Mouse (Mus musculus): ENCODE measurements around the gene Ipcef1. TPM values are rescaled to one million over a fixed set of nuclear protein-coding genes. Genes with fewer than 3 reads are reported as not detected.

The Ipcef1 gene
- polyA plus RNA-seq, 1 experiment from 2014 or later = 0.74 TPM

GRCm38 (mm10) chr10:6928905-6929304 is 123.4 kb downstream of the Ipcef1 start:
- ATAC-seq (replicated peaks; ENCODE audit: extremely low read depth, insufficient read depth, low FRiP score) = no peak

DNA sequence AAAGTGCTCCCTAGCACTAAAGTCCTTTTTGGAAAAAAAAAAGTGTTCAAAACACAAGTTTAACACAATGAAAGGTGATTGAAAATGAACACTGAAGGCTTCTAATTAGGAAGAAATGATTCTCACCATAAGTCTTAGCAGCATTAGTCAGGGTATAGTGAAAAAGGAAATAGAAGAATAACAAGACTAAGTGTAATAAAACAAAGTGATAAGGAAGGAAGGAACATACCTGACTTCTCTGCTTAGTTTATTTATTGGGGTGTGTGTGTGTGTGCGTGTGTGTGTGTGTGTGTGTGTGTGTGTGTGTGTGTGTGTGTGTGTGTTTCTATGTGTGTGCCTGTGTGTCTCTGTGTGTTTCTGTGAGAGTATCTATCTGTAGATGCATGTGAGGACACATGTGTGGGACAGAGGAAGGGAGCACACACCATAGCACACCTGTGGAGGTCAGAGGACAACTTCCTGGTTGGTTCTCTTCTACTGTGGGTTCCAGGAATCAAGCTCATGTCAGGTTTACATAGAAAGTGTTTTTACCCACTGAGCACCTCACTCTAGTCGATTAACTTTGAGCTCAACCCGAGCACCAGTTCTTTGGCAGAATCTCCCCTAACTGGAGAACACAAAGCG is 124.6 kb downstream of the Ipcef1 start:
- Histone ChIP-seq H3K4me1 (ENCODE audit: control insufficient read depth, insufficient read depth, low read length) (no peaks in the 10 kb centered on the region), H3K27ac (ENCODE audit: low read length) (no peak overlapping the region), H3K4me3 (ENCODE audit: low read length) (no peak overlapping the region), H3K9me3 (replicated peaks; ENCODE audit: control insufficient read depth, low read length) (no peaks in the 10 kb centered on the region), H3K9ac (ENCODE audit: low read length) (no peak overlapping the region), H3K36me3 (ENCODE audit: control insufficient read depth, insufficient read depth) (no peaks in the 10 kb centered on the region), H3K27me3 (ENCODE audit: control insufficient read depth, insufficient read depth, low read length) (no peaks in the 10 kb centered on the region), H3K4me2 (ENCODE audit: low read depth, low read length) (no peak overlapping the region)
- WGBS = 69% methylated on average over 4 of the region's 4 CpGs
- no peak for ATAC-seq (replicated peaks; ENCODE audit: extremely low read depth, insufficient read depth, low FRiP score)

More at GRCm38 (mm10) chr10:6928905-6929304, 123.4 kb downstream of the Ipcef1 start:
- no peaks in the 10 kb centered on the region for H3K27me3 ChIP-seq (ENCODE audit: control insufficient read depth, insufficient read depth, low read length)
- no peaks in the 10 kb centered on the region for H3K36me3 ChIP-seq (ENCODE audit: control insufficient read depth, insufficient read depth)
- no peaks in the 10 kb centered on the region for H3K4me1 ChIP-seq (ENCODE audit: control insufficient read depth, insufficient read depth, low read length)
- WGBS = 48% methylated on average over 1 of the region's 1 CpGs
- H3K9ac ChIP-seq (ENCODE audit: low read length) = no peak overlapping the region
- no peak overlapping the region for H3K4me2 ChIP-seq (ENCODE audit: low read depth, low read length)
- H3K9me3 ChIP-seq (replicated peaks; ENCODE audit: control insufficient read depth, low read length) = no peaks in the 10 kb centered on the region
- H3K27ac ChIP-seq (ENCODE audit: low read length) = no peak overlapping the region
- no peak overlapping the region for H3K4me3 ChIP-seq (ENCODE audit: low read length)

GRCm38 (mm10) chr10:6926724-6927123 is 125.6 kb downstream of the Ipcef1 start:
- H3K27ac ChIP-seq (ENCODE audit: low read length) = no peak overlapping the region
- 76% methylated on average over 2 of the region's 2 CpGs for WGBS

GRCm38 (mm10) chr10:6916545-6917257 is 135.6 kb downstream of the Ipcef1 start:
- ATAC-seq (replicated peaks; ENCODE audit: extremely low read depth, insufficient read depth, low FRiP score) = no peak
- Histone ChIP-seq H3K9ac (ENCODE audit: low read length) (no peak overlapping the region), H3K27ac (ENCODE audit: low read length) (no peak overlapping the region), H3K4me1 (ENCODE audit: control insufficient read depth, insufficient read depth, low read length) (no peaks in the 10 kb centered on the region), H3K4me2 (ENCODE audit: low read depth, low read length) (no peak overlapping the region), H3K27me3 (ENCODE audit: control insufficient read depth, insufficient read depth, low read length) (no peaks in the 10 kb centered on the region), H3K36me3 (ENCODE audit: control insufficient read depth, insufficient read depth) (no peaks in the 10 kb centered on the region), H3K4me3 (ENCODE audit: low read length) (no peak overlapping the region), H3K9me3 (replicated peaks; ENCODE audit: control insufficient read depth, low read length) (no peaks in the 10 kb centered on the region)
- 35% methylated on average over 6 of the region's 6 CpGs for WGBS

More at GRCm38 (mm10) chr10:6926724-6927123, 125.6 kb downstream of the Ipcef1 start:
- no peaks in the 10 kb centered on the region for H3K36me3 ChIP-seq (ENCODE audit: control insufficient read depth, insufficient read depth)
- ATAC-seq (replicated peaks; ENCODE audit: extremely low read depth, insufficient read depth, low FRiP score) = no peak
- H3K4me1 ChIP-seq (ENCODE audit: control insufficient read depth, insufficient read depth, low read length) = no peaks in the 10 kb centered on the region
- no peak overlapping the region for H3K9ac ChIP-seq (ENCODE audit: low read length)
- H3K27me3 ChIP-seq (ENCODE audit: control insufficient read depth, insufficient read depth, low read length) = no peaks in the 10 kb centered on the region
- H3K4me2 ChIP-seq (ENCODE audit: low read depth, low read length) = no peak overlapping the region
- no peak overlapping the region for H3K4me3 ChIP-seq (ENCODE audit: low read length)
- H3K9me3 ChIP-seq (replicated peaks; ENCODE audit: control insufficient read depth, low read length) = no peaks in the 10 kb centered on the region

DNA sequence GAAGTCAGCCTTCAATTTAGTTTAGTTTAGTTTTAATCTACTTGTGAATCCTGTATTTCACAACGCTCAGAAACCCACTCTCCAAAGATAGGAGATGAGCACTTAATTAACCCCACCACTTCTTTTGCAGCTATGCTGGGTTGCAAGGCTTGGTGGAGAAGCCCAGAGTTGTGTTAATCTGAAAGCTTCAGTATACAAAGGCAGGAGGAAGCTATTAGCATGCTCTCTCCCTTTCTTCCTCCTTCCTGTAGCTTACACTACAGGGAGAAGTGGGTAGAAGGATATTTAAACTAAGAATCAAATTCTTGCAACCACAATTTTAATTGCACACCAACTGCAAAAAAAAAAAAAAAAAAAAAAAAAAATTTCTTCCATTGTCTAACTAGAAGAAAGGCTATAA is 136.3 kb downstream of the Ipcef1 start:
- H3K27ac ChIP-seq (ENCODE audit: low read length) = no peak overlapping the region
- H3K4me2 ChIP-seq (ENCODE audit: low read depth, low read length) = no peak overlapping the region
- no peak for ATAC-seq (replicated peaks; ENCODE audit: extremely low read depth, insufficient read depth, low FRiP score)

GRCm38 (mm10) chr10:6909763-6910162 is 142.5 kb downstream of the Ipcef1 start:
- Histone ChIP-seq H3K27me3 (ENCODE audit: control insufficient read depth, insufficient read depth, low read length) (no peaks in the 10 kb centered on the region), H3K4me3 (ENCODE audit: low read length) (no peak overlapping the region), H3K36me3 (ENCODE audit: control insufficient read depth, insufficient read depth) (no peaks in the 10 kb centered on the region), H3K4me2 (ENCODE audit: low read depth, low read length) (no peak overlapping the region), H3K27ac (ENCODE audit: low read length) (no peak overlapping the region), H3K9ac (ENCODE audit: low read length) (no peak overlapping the region), H3K9me3 (replicated peaks; ENCODE audit: control insufficient read depth, low read length) (no peaks in the 10 kb centered on the region), H3K4me1 (ENCODE audit: control insufficient read depth, insufficient read depth, low read length) (no peaks in the 10 kb centered on the region)
- ATAC-seq (replicated peaks; ENCODE audit: extremely low read depth, insufficient read depth, low FRiP score) = no peak
- 36% methylated on average over 2 of the region's 2 CpGs for WGBS

More for the DNA sequence above, 136.3 kb downstream of the Ipcef1 start:
- WGBS = 60% methylated on average over 1 of the region's 1 CpGs
- Histone ChIP-seq H3K36me3 (ENCODE audit: control insufficient read depth, insufficient read depth) (no peaks in the 10 kb centered on the region), H3K4me3 (ENCODE audit: low read length) (no peak overlapping the region), H3K27me3 (ENCODE audit: control insufficient read depth, insufficient read depth, low read length) (no peaks in the 10 kb centered on the region), H3K9ac (ENCODE audit: low read length) (no peak overlapping the region), H3K4me1 (ENCODE audit: control insufficient read depth, insufficient read depth, low read length) (no peaks in the 10 kb centered on the region), H3K9me3 (replicated peaks; ENCODE audit: control insufficient read depth, low read length) (no peaks in the 10 kb centered on the region)

DNA sequence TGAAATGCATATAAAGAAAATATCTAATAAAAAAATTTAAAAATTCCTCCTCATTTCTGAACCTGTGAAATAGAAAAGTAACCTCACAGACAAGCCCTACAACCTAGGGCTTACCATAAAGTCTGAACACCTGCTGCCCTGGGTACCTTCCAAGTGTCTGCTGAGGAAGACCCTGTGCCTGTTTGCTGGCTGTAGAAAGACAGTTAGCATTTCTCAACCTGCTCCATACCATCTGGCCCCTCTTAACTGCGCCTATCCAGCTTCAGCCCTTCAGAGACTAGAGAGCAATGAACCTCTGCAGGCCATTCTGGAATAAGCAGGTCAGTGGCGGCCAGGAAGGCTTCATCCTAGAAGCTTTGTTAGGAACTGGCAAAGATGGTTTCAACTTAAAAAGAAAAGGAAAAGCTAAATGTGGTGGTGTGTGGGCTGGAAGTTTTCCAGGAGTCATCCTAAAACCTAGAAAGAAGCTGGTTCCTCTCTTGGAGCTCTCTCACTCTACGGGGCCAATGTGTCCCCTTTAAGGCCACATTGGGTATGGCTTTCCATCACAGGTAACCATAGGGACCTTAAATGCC is 150.4 kb downstream of the Ipcef1 start:
- H3K27me3 ChIP-seq (ENCODE audit: control insufficient read depth, insufficient read depth, low read length) = no peaks in the 10 kb centered on the region
- ATAC-seq (replicated peaks; ENCODE audit: extremely low read depth, insufficient read depth, low FRiP score) = no peak
- H3K9me3 ChIP-seq (replicated peaks; ENCODE audit: control insufficient read depth, low read length) = no peaks in the 10 kb centered on the region
- WGBS = 79% methylated on average over 3 of the region's 3 CpGs
- no peak overlapping the region for H3K4me3 ChIP-seq (ENCODE audit: low read length)
- H3K9ac ChIP-seq (ENCODE audit: low read length) = no peak overlapping the region
- no peak overlapping the region for H3K27ac ChIP-seq (ENCODE audit: low read length)
- H3K4me1 ChIP-seq (ENCODE audit: control insufficient read depth, insufficient read depth, low read length) = no peaks in the 10 kb centered on the region
- H3K36me3 ChIP-seq (ENCODE audit: control insufficient read depth, insufficient read depth) = no peaks in the 10 kb centered on the region
- H3K4me2 ChIP-seq (ENCODE audit: low read depth, low read length) = no peak overlapping the region

DNA sequence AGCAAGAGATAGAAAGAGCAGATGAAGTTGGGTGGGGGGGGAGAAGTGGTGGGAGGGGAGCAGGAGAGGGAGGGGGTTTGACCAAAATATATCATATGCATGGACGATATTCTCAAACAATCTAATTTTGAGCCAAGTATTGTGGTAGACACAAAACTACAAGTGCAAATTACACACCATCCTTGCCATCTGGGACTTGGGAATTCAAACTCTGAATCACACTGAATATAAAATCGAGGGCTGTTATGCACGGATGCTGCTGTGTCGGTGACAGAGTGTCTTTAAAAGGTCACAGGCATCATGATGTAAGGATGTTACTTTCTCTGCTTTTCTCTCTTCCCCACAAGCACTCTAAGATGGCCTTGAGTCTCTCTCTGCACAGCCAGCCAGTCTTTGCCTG is 152.2 kb downstream of the Ipcef1 start:
- Histone ChIP-seq H3K27me3 (ENCODE audit: control insufficient read depth, insufficient read depth, low read length) (no peaks in the 10 kb centered on the region), H3K9ac (ENCODE audit: low read length) (no peak overlapping the region), H3K4me1 (ENCODE audit: control insufficient read depth, insufficient read depth, low read length) (no peaks in the 10 kb centered on the region), H3K27ac (ENCODE audit: low read length) (no peak overlapping the region), H3K4me3 (ENCODE audit: low read length) (no peak overlapping the region), H3K36me3 (ENCODE audit: control insufficient read depth, insufficient read depth) (no peaks in the 10 kb centered on the region), H3K4me2 (ENCODE audit: low read depth, low read length) (no peak overlapping the region), H3K9me3 (replicated peaks; ENCODE audit: control insufficient read depth, low read length) (no peaks in the 10 kb centered on the region)
- 81% methylated on average over 4 of the region's 4 CpGs for WGBS
- ATAC-seq (replicated peaks; ENCODE audit: extremely low read depth, insufficient read depth, low FRiP score) = no peak

DNA sequence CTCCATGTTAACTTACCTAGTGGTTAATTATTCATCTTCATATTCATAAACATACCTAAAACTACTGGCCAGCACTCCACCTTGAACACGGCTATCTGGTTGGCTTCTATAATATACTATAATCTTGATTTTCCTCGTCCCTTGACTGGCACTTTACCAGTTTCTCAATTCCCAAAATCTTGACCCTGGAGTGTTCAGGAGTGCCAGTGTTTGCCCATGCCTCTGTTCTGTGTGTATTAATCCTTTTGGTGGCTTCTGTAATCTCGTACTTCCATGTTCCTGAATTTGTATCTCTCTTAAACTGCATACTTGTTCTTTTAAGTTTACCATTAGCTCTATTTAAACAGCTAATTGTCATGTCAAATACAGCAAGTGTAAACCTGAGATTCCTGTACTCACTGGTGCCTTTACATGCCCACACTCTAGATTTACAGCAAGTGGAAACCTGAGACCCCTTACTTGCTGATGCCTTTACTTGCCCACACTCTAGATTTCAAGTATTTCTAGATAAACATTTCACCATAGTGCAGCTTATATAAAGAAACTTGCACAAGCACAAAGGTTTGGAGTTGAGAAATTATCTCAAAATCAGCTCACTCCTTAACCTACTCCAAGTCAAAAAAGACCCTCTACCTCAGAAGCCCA is 155.5 kb downstream of the Ipcef1 start:
- Histone ChIP-seq H3K4me1 (ENCODE audit: control insufficient read depth, insufficient read depth, low read length) (no peaks in the 10 kb centered on the region), H3K27ac (ENCODE audit: low read length) (no peak overlapping the region), H3K9ac (ENCODE audit: low read length) (no peak overlapping the region), H3K36me3 (ENCODE audit: control insufficient read depth, insufficient read depth) (no peaks in the 10 kb centered on the region), H3K4me2 (ENCODE audit: low read depth, low read length) (no peak overlapping the region), H3K9me3 (replicated peaks; ENCODE audit: control insufficient read depth, low read length) (no peaks in the 10 kb centered on the region), H3K27me3 (ENCODE audit: control insufficient read depth, insufficient read depth, low read length) (no peaks in the 10 kb centered on the region), H3K4me3 (ENCODE audit: low read length) (no peak overlapping the region)
- ATAC-seq (replicated peaks; ENCODE audit: extremely low read depth, insufficient read depth, low FRiP score) = no peak
- 66% methylated on average over 3 of the region's 3 CpGs for WGBS
